Mouse (Mus musculus) small intestine, adult 2 months (tissue): Measurements from ENCODE around the gene Cnih2. TPM values are rescaled to one million over a fixed set of nuclear protein-coding genes. Genes with fewer than 3 reads are reported as not detected.
A peak's percentile ranks its signal among the peaks of the same experiment; 100 is the strongest.

Experiments used
- H3K27ac ChIP-seq: fragments of 200-500 bp; 2 replicates; pipeline ENCODE4 v1.5.1; 2012; ENCODE audit warnings: low read depth, low read length, control low read depth, inconsistent platforms; ENCODE audit not compliant: insufficient read depth
- H3K27me3 ChIP-seq: fragments of 200-500 bp; 2 replicates; pipeline ENCODE4 v1.6.1; 2012; ENCODE audit warnings: mild to moderate bottlenecking, moderate library complexity, low read length, inconsistent platforms; ENCODE audit not compliant: control insufficient read depth, insufficient read depth
- H3K36me3 ChIP-seq: fragments of 200-500 bp; 2 replicates; pipeline ENCODE4 v1.6.1; 2012; ENCODE audit warnings: mild to moderate bottlenecking, low read length, control low read depth, inconsistent platforms; ENCODE audit not compliant: control insufficient read depth, insufficient read depth
- H3K4me1 ChIP-seq: fragments of 200-500 bp; 2 replicates; pipeline ENCODE4 v1.6.1; 2012; ENCODE audit warnings: low read length, inconsistent platforms, mixed read lengths; ENCODE audit not compliant: control insufficient read depth, insufficient read depth, insufficient read length
- H3K4me3 ChIP-seq: fragments of 200-500 bp; 2 replicates; pipeline ENCODE4 v1.5.1; 2012; ENCODE audit warnings: low read depth, mild to moderate bottlenecking, control low read depth, inconsistent platforms, low read length, moderate library complexity
- CTCF ChIP-seq: fragments of 200-500 bp; IDR thresholded peaks from 2 replicates; pipeline ENCODE4 v1.5.1; 2012; ENCODE audit warnings: low read depth, mild to moderate bottlenecking, control low read depth, inconsistent platforms, low read length, moderate library complexity, mixed read lengths; ENCODE audit not compliant: insufficient replicate concordance, insufficient read length; ENCODE audit errors: extremely low read depth
- POLR2A ChIP-seq: fragments of 200-500 bp; IDR thresholded peaks from 2 replicates; pipeline ENCODE4 v1.6.1; 2012; ENCODE audit warnings: low read depth, mild to moderate bottlenecking, control low read depth, inconsistent platforms, low read length, moderate library complexity
- WGBS: fragments of 180-500 bp; shearing (Covaris S2); methylation state at CpG from one replicate; pipeline ENCODE4 v1.1.7; 2018; 5-methylcytosine and 5-hydroxymethylcytosine counted together
- polyA plus RNA-seq: library from polyadenylated mRNA; depleted of rRNA; stranded (reverse); fragments of >200 nt; gene quantifications from 2 replicates; pipeline ENCODE4 v1.2.3, GENCODE M21; 2012

The Cnih2 gene
- polyA plus RNA-seq, 1 experiment, result 1.5 TPM

GRCm38 (mm10) chr19:5118384-5118698 lies 20.0 kb upstream of the Cnih2 start, which contains the start of gene Klc2:
Klc2 (minus strand) TSS chr19:5118560.
- Histone ChIP-seq H3K4me3 (peak within 1 kb of the TSS; percentile 80), H3K4me1 (peaks cover 4% of the 10 kb centered on the region), H3K36me3 (no peaks in the 10 kb centered on the region), H3K27me3 (no peaks in the 10 kb centered on the region), H3K27ac (no peak within 1 kb of the TSS)
- 3% methylated on average over 18 of the region's 18 CpGs for WGBS
- TF ChIP-seq CTCF (no peak), POLR2A (no peak)

- Histone ChIP-seq H3K4me3 (peak overlapping the region; percentile 80), H3K36me3 (no peaks in the 10 kb centered on the region), H3K27me3 (no peaks in the 10 kb centered on the region), H3K4me1 (peaks cover 4% of the 10 kb centered on the region), H3K27ac (no peak overlapping the region)
- under 1% methylated on average over 81 of the region's 83 CpGs for WGBS
- peak; percentile 32; the same call in 1 of the 2 replicates for TF ChIP-seq POLR2A
- peak; percentile 81 for TF ChIP-seq CTCF
Measured at GRCm38 (mm10) chr19:5117494-5118383, 19.4 kb upstream of the Cnih2 start.

- no peak overlapping the region for H3K27ac ChIP-seq
- H3K4me3 ChIP-seq, result no peak overlapping the region
- peaks cover 4% of the 10 kb centered on the region for H3K4me1 ChIP-seq
- no peaks in the 10 kb centered on the region for H3K27me3 ChIP-seq
- 90% methylated on average over 7 of the region's 7 CpGs for WGBS
- TF ChIP-seq CTCF (no peak), POLR2A (no peak)
- H3K36me3 ChIP-seq, result 0 out of 2 replicates have a peak, but pooled peaks cover 2% of the 10 kb centered on the region
Measured at GRCm38 (mm10) chr19:5113783-5114182, 15.5 kb upstream of the Cnih2 start.

GRCm38 (mm10) chr19:5109659-5110453 lies 11.5 kb upstream of the Cnih2 start:
- Histone ChIP-seq H3K36me3 (peaks cover 4% of the 10 kb centered on the region; the same call in 1 of the 2 replicates), H3K27me3 (no peaks in the 10 kb centered on the region), H3K27ac (no peak overlapping the region), H3K4me1 (no peaks in the 10 kb centered on the region), H3K4me3 (no peak overlapping the region)
- 81% methylated on average over 19 of the region's 19 CpGs for WGBS
- TF ChIP-seq CTCF, result peak; percentile 35; the same call in 1 of the 2 replicates
- no peak for TF ChIP-seq POLR2A

GRCm38 (mm10) chr19:5108702-5109101 lies 10.4 kb upstream of the Cnih2 start:
- Histone ChIP-seq H3K4me3 (no peak overlapping the region), H3K27ac (no peak overlapping the region), H3K27me3 (no peaks in the 10 kb centered on the region), H3K4me1 (no peaks in the 10 kb centered on the region), H3K36me3 (peaks cover 15% of the 10 kb centered on the region)
- TF ChIP-seq CTCF (no peak), POLR2A (no peak)
- 65% methylated on average over 4 of the region's 4 CpGs for WGBS

GRCm38 (mm10) chr19:5108271-5108575 lies 9.9 kb upstream of the Cnih2 start:
- 33% methylated on average over 5 of the region's 5 CpGs for WGBS
- H3K36me3 ChIP-seq, result peaks cover 20% of the 10 kb centered on the region
- H3K27ac ChIP-seq, result no peak overlapping the region

More at GRCm38 (mm10) chr19:5108271-5108575, 9.9 kb upstream of the Cnih2 start:
- no peak for TF ChIP-seq POLR2A
- peak; percentile 23; the same call in 1 of the 2 replicates for TF ChIP-seq CTCF
- H3K4me3 ChIP-seq, result no peak overlapping the region
- H3K27me3 ChIP-seq, result no peaks in the 10 kb centered on the region
- no peaks in the 10 kb centered on the region for H3K4me1 ChIP-seq
